Mouse (Mus musculus) ovary, postnatal 36 days (tissue): ENCODE results near the gene Map3k14.

ENCODE experiments used
- DNase-seq: peaks from one replicate; pipeline ENCODE4 v3.0.0; 2022; ENCODE audit warnings: low spot score, mixed read lengths

Map3k14 gene

GRCm38 (mm10) chr11:103208458-103208857, 58.8 kb downstream of the Map3k14 start, which contains the start of gene 1700023F06Rik:
1700023F06Rik (minus strand) TSS chr11:103208558.
- DNase-seq, result no peak

- no peak for DNase-seq
These were observed 61.1 kb downstream of the Map3k14 start for GRCm38 (mm10) chr11:103206203-103206602.

- DNase-seq, result no peak
These were observed 64.9 kb downstream of the Map3k14 start for GRCm38 (mm10) chr11:103202376-103202775.

- DNase-seq, result peak; percentile 65
These were observed 65.6 kb downstream of the Map3k14 start for GRCm38 (mm10) chr11:103201664-103202063.

GRCm38 (mm10) chr11:103198911-103199803, 68.1 kb downstream of the Map3k14 start:
- peak; percentile 43 for DNase-seq

GRCm38 (mm10) chr11:103198339-103198738, 68.9 kb downstream of the Map3k14 start:
- DNase-seq, result no peak

- no peak for DNase-seq
These were observed 69.9 kb downstream of the Map3k14 start for GRCm38 (mm10) chr11:103197340-103197739.

- no peak for DNase-seq
These were observed 71.6 kb downstream of the Map3k14 start for GRCm38 (mm10) chr11:103195656-103196055.

GRCm38 (mm10) chr11:103195236-103195635, 72.0 kb downstream of the Map3k14 start:
- DNase-seq, result no peak

GRCm38 (mm10) chr11:103193825-103194168, 73.5 kb downstream of the Map3k14 start:
- DNase-seq, result no peak

GRCm38 (mm10) chr11:103192956-103193824, 74.1 kb downstream of the Map3k14 start:
- no peak for DNase-seq

- DNase-seq, result no peak
These were observed 74.9 kb downstream of the Map3k14 start for GRCm38 (mm10) chr11:103192230-103192955.

GRCm38 (mm10) chr11:103184891-103185290, 82.4 kb downstream of the Map3k14 start:
- DNase-seq, result peak; percentile 42

- no peak for DNase-seq
These were observed 85.4 kb downstream of the Map3k14 start for GRCm38 (mm10) chr11:103181911-103182310.

- no peak for DNase-seq
These were observed 85.9 kb downstream of the Map3k14 start for GRCm38 (mm10) chr11:103181349-103181748.

- no peak for DNase-seq
These were observed 86.8 kb downstream of the Map3k14 start for GRCm38 (mm10) chr11:103180426-103180825.

GRCm38 (mm10) chr11:103178748-103179147, 88.5 kb downstream of the Map3k14 start:
- DNase-seq, result no peak

- no peak for DNase-seq
These were observed 89.3 kb downstream of the Map3k14 start for GRCm38 (mm10) chr11:103177815-103178485.

GRCm38 (mm10) chr11:103177216-103177615, 90.1 kb downstream of the Map3k14 start:
- no peak for DNase-seq

GRCm38 (mm10) chr11:103176510-103176909, 90.8 kb downstream of the Map3k14 start:
- no peak for DNase-seq

GRCm38 (mm10) chr11:103175688-103176442, 91.4 kb downstream of the Map3k14 start:
- DNase-seq, result no peak
